Mouse (Mus musculus) kidney, postnatal 36 days (tissue): ENCODE measurements at regions not wholly inside any gene's neighbourhood (a gene's known extent, or its start where the extent isn't known, plus 50 kb on each side); places are given as distances from the start of the nearest gene placed in this dataset.
A peak's percentile ranks its signal among the peaks of the same experiment; 100 is the strongest.

Experiments
- DNase-seq, 2 experiments: peaks; one replicate each; pipeline ENCODE4 v3.0.0; 2021 to 2022; ENCODE audit warnings: mixed read lengths in 2 of 2

GRCm38 (mm10) chr6:117279786-117280411 is 111.6 kb downstream of the Cxcl12 start:
- DNase-seq = no peak

DNA sequence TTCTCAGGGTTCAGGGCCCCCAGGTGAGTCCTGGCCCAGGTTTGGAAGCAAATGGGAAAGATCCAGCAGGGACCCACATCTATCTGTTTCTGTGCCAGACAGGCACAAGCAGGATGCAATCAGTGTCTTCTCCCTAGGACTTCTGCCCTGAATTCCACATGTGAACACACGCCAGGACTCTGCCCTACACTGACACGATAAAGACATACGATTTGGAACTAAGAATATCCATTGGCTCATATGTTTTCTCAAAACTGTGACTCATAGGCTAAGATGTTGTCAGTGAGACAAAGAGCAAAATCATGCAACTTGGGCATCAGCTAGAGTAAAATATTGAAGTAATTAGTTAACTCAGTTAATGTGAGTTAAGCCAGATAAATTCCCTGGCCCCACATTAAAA is 112.6 kb downstream of the Cxcl12 start:
- no peak for DNase-seq

GRCm38 (mm10) chr6:117283616-117284015 is 115.3 kb downstream of the Cxcl12 start:
- DNase-seq = no peak

DNA sequence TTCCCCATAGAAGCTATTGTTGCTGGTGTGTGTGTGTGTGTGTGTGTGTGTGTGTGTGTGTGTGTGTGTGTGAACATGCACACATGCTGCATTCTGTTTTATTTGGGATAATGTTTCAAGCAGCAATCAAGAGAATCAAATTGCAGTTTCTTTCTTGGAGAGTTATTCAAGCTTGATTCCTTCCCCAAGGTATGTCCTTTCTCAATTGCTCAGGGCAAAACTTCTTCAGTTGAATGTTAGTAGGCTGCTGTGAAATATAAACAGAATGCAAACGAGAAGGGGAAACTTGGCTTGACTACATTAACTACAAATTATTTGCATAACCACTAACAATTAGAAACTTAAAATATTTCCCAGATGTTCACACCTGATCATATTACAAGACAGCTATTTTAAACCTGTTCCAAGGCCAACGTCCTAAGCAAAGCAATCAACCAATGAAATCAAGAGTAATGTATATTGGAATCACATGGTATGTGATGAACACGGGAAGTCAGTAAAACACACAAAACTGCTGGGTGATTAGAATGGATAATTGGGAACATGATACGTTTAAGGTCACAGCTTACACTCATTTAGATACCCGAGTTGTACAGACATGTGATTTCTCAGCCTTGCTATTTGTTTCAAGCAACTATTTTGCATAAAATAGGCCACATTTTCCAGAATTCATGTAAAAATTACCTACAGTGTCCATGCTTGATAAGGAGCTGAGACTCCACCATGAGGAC is 116.2 kb downstream of the Cxcl12 start:
- no peak for DNase-seq

DNA sequence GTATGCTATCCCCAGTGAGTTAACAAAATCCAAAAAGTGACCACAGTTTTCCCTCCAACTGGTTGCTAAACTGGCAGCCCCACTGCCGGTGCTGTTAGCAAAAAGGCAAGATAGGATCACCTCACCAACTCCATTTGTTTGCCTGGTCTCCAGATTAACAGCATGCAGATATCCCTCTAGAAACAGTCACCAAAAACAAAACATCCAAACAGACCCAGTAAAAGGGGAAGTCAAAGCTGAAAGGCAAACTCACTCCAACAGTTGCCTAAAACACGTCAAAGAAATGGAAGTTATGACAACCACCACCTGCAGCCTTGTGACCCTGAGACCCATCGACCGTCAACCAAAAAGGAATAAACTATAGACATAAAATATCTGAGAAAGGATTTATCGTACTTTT is 119.1 kb downstream of the Cxcl12 start:
- DNase-seq = no peak

DNA sequence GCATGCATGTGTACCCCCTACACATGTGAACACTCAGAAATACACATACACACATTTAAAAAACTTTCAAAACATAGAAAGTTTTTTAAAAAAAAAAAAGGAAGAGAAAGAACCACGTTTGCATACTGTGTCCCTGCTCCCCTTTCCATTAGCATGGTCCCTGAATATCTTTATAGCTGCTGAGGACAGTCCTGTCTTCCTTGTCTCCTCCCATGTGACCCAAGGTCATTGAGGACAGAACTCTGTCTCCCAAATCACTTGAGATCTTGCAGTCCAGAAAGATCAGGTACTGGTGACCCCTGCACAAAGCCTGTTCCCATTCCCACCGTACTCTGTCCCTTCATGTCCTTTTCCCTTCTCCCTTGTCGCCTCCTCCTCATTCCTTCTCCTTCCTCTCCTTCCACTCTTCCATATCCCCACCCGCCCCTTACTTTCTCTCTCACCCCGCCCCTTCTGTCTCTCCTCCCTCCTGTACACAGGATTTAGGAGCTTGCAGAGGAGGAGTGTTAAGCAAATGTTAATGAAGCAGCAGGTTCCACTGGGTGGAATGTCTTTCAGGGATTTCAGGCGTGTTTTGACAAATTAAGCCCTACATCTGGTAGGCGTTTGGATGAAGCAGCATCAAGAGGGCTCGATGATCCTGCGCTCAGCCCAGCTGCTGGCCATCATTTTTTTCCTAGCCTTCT is 125.6 kb downstream of the Cxcl12 start:
- no peak for DNase-seq

DNA sequence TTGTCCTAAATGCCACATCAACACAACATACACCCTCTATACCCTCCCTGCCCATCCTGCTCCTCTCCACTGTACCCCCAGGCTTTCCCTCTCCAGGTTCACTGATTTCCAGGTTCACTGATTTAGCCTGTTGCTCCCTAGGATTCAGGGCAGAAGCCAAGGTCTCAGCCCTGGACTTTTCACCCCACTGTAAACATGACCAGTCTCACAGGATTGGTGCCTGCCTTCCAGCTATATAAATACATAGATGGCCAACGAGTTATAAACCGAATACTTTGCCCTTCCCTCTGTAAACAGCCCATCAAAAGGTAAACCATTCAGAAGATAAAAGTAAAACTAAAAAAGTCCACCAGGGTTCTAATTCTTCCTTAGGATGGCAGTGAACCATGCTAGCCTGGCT is 129.6 kb downstream of the Cxcl12 start:
- DNase-seq = no peak

DNA sequence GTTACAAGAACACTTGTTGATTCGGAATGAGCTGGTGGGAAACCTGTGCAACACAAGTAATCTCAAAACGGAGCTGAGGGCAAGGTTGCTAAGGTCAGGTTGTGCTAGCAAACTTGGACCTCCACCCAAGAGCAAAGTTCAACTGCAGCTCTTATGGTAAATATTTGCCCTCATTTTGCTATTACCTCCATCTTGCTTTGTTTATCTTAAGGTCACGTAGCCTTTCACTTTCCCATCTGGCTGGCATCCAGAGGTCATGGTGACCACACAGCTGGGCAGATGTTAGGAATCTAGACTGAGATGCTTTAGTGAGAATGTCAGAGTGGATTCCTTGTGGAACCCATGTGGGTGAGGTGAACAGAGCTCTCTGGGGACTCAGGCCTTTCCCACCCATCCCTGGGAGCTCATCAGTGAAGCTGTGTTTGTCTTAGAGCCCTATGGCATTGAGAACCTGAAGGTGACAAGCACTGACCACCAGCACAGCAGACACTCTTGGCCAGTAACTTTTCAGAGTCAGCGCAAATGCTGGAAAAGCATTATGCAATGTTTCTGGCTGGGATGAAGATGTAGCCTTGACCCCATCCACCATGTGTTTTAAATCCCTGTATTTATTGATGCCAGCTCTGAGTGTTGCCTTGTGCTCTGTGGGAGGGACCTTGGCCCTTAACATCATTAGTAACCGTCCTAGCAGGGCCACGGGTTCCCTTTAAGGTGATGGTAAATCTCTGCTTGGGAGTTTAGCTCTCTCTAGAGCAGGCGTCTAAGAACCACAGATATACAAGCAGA is 131.4 kb downstream of the Cxcl12 start:
- DNase-seq = peak in 1 of 2 experiments; percentile 8

- DNase-seq = no peak
Observed at GRCm38 (mm10) chr6:117303361-117303760, 135.0 kb downstream of the Cxcl12 start.

DNA sequence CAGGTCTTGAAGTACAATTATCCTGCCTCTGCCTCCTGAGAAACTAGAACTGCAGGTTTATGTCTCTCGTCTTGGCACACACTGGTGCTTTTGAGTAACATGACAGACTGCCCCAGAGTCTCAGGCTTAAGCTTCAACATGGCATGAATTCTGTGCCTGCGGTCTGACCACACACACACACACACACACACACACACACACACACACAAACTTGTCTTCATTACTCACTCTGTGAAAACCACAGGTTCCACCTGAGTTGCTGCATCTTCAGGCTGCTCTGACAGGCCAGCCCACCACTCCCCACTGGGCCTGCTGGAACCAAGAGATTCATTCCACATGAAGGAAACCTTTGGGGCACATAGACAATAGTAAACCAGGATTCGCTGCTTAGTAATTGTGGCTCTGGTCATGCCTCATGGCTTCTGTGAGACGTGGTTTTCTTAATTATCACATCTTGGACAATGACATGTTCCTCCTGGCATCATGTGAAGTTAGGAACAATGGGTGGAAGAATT is 137.5 kb downstream of the Cxcl12 start:
- DNase-seq = no peak

DNA sequence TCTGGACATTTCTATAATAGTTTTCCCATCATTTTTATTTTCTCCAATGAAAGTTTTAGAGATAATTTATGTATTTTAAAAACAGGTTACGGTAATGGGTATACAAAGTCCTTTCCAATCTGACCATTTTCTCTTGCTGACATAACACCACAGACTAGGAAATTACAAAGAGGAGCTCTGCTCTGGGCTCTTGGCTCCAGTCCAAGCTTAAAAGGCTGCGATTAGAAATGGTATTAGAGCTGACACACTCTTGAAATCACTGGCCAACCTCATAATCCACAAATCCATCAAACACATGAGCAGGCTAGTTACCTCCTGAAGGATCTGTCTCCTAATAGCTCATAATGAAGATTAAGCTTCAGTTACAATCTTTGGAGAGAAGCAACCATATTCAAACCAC is 140.3 kb downstream of the Cxcl12 start:
- DNase-seq = no peak

- DNase-seq = no peak
Observed at GRCm38 (mm10) chr6:117312891-117313781, 144.8 kb downstream of the Cxcl12 start.

DNA sequence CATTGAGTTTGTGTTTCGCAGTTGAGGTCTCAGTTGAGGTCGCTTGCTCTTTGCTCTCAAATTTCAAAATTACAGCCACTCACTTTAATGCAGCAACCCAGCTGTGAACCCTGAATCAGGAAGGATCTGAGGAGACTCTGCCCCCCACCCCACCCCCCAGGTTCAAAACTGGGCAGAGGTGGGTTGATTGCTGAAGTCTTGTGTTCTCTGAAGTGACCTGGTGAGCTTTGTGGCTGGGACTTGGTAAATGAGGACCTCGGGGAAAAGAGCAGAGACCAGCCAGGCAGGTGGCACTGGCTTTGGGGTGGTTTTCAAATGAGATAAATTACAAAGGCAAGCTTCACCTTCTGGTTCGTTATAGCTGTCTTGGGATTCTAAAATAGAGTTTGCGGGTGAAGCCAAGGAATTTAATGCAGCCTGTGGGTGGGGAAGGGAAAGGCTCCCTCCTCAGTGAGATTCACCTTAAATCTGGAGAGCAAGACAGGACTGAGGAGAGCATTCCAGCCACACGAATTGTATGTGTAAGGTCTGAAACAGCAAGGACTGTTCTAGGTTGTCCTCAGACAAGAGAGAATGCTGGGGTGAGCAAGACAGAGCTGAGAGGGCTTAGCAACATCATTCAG is 145.7 kb downstream of the Cxcl12 start:
- no peak for DNase-seq

- no peak for DNase-seq
Observed at GRCm38 (mm10) chr6:117323301-117323700, 155.0 kb downstream of the Cxcl12 start.

GRCm38 (mm10) chr6:117323850-117324249 is 155.5 kb downstream of the Cxcl12 start:
- DNase-seq = no peak

DNA sequence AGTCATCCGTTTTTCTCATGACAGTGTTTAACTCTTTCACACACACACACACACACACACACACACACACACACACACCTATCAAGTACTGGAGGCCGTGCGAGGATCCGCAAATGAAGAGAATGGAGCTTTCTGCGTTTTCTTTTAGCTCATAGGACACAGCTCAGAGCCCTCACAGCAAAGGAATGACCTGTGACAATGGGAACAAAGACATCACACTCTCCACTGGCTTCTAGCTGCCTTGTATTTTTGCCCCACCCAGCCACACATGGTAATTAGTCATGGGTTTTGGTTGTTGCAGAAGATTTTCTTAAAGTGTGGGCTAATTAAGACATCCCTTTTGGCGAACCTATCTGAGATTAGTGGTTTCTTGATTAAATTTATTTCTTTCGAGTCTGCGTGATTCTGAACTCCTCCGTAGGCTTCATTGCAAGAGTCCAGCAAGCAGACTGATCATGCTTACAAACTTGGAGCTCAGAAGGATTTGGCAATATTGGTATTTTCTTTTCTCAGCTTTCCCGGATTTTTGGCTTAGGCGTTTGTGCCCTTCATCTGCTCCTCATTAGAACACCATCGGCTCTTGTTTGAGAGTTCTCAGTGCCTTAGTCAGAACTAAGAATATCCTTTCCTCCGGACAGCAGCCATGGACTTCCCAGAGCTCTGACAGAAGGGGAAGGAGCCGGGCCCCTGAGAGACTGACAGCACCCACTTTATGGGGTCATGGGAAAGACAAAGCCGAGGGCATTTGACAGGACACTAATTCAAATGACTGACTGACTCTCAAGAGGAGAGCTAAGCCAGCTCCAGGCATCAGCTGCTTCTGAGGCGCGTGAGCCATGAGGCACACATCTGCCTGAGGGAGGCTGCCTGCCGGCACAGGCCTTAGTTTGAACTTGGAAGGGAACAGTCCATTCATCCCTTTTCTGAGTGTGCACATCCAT is 158.8 kb downstream of the Cxcl12 start:
- no peak for DNase-seq

- DNase-seq = no peak
Observed at GRCm38 (mm10) chr6:117329164-117329939, 161.0 kb downstream of the Cxcl12 start.

DNA sequence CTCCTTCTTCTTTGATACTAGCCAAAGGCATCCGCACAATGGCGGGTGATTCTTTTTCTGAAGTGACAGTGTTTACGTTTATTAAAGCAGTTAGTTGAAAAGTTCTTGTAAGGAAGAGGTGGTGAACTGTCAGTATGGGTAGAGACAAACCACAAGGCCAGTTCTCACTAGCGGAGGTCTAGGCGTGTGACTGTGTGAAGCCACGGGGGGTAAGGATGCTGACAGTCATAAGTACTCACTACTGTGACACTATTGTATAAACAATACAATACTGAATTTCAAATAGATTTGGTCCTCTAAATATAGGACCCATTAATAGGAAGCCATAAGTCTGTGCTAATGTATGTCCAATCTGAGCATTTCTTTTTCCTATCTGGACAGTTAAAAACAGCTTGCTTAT is 161.9 kb downstream of the Cxcl12 start:
- DNase-seq = no peak

GRCm38 (mm10) chr6:117330726-117331360 is 162.5 kb downstream of the Cxcl12 start:
- peak in 1 of 2 experiments; percentile 24 for DNase-seq
